Mouse (Mus musculus) heart, adult 2 months (tissue): ENCODE results near the gene Stx7.

Experiments
- CTCF ChIP-seq: fragments of 200-600 bp; IDR thresholded peaks from 2 replicates; pipeline ENCODE4 v1.8.1; 2022; ENCODE audit warnings: antibody characterized with exemption, mild to moderate bottlenecking, moderate library complexity
- POLR2A ChIP-seq: fragments of 200-500 bp; IDR thresholded peaks from 2 replicates; pipeline ENCODE4 v1.6.1; 2011; ENCODE audit warnings: mild to moderate bottlenecking, low read depth, low read length, control low read depth; ENCODE audit not compliant: insufficient read depth

DNA sequence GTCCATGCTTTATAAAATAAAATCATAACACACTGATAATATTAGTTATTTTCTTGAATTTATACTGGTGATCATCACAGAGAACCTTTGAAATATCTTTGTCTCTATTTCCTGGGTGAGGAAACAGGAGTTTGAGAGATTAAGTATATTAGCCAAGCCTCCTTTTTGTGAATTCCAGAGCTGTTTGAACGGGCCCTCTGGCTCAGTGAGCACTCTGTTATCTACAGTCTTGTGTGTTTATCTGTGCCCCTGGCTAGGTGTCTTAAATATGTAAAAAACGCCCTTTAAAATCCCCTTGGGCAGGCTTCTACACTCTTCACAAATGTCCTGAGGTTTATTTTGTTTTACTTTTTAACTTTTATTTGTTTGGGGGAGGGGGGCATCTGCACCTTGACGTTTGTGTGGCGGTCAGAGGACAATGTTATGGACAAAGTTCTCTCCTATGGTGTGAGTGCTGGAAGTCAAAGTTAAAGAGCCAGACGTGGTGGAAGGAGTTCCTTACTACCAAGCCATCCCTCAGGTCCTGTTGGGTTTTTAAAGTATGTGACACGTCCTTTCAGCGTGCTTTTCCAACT is 14.9 kb upstream of the Stx7 start:
- TF ChIP-seq CTCF (no peak), POLR2A (no peak)
